Mouse (Mus musculus) forebrain, postnatal 0 days (tissue): Measurements from ENCODE around the gene Foxj2. TPM values are rescaled to one million over a fixed set of nuclear protein-coding genes. Genes with fewer than 3 reads are reported as not detected.
A peak's percentile ranks its signal among the peaks of the same experiment; 100 is the strongest.

Experiments used
- ATAC-seq: fragments of 200-750 bp; cut with Nextera tagmentation; 2 replicates; pipeline ENCODE4 v1.8.0; 2017; ENCODE audit warnings: mild to moderate bottlenecking, moderate library complexity
- DNase-seq: peaks from one replicate; pipeline ENCODE4 v3.0.0-alpha.2; 2015
- H3K27ac ChIP-seq: fragments of 300-500 bp; sonication (generic); 2 replicates; pipeline ENCODE4 v1.5.1; 2014; ENCODE audit warnings: low read depth, mild to moderate bottlenecking, antibody characterized with exemption, low read length, moderate library complexity, mixed read lengths
- H3K27me3 ChIP-seq: fragments of 300-500 bp; sonication (generic); 2 replicates; pipeline ENCODE4 v1.6.1; 2014; ENCODE audit warnings: mild to moderate bottlenecking, low read length, mixed read lengths; ENCODE audit not compliant: insufficient read depth
- H3K36me3 ChIP-seq: fragments of 300-500 bp; sonication (generic); 2 replicates; pipeline ENCODE4 v1.6.1; 2014; ENCODE audit warnings: mild to moderate bottlenecking, moderate library complexity; ENCODE audit not compliant: insufficient read depth
- H3K4me1 ChIP-seq: fragments of 300-500 bp; sonication (generic); 2 replicates; pipeline ENCODE4 v1.6.1; 2014; ENCODE audit warnings: antibody characterized with exemption; ENCODE audit not compliant: insufficient read depth
- H3K4me2 ChIP-seq: fragments of 300-500 bp; sonication (generic); 2 replicates; pipeline ENCODE4 v1.6.1; 2014; ENCODE audit warnings: low read depth, mild to moderate bottlenecking, moderate library complexity
- H3K4me3 ChIP-seq: fragments of 300-500 bp; sonication (generic); 2 replicates; pipeline ENCODE4 v1.5.1; 2014; ENCODE audit warnings: low read depth, low read length, mixed read lengths
- H3K9ac ChIP-seq: fragments of 300-500 bp; sonication (generic); 2 replicates; pipeline ENCODE4 v1.6.1; 2014; ENCODE audit warnings: mild to moderate bottlenecking
- H3K9me3 ChIP-seq: fragments of 300-500 bp; sonication (generic); 2 replicates; pipeline ENCODE4 v1.6.1; 2016; ENCODE audit warnings: low read length
- CTCF ChIP-seq: sonication (generic); IDR thresholded peaks from 2 replicates; pipeline ENCODE4 v1.5.1; 2016; ENCODE audit warnings: antibody characterized with exemption, control low read depth, low read depth
- WGBS: fragments of 180-500 bp; shearing (Covaris S2); extraction: QIAGEN DNeasy Blood & Tissue Kit; methylation state at CpG from one replicate; pipeline ENCODE4 v1.1.7; 2014; 5-methylcytosine and 5-hydroxymethylcytosine counted together
- polyA plus RNA-seq: library from polyadenylated mRNA; unstranded; fragments of >200 nt; fragmentation: Nextera tagmentation; extraction: Ambion mirVana; gene quantifications from 2 replicates; pipeline ENCODE4 v1.2.1, GENCODE M21; 2015
- total RNA-seq: library from RNA; depleted of rRNA; stranded (reverse); fragments of >200 nt; gene quantifications from 2 replicates; pipeline ENCODE4 v1.2.3, GENCODE M21; 2014

The Foxj2 gene
- total and polyA plus RNA-seq, 2 experiments from 2014 or later, result 8.1 to 23.4 TPM

GRCm38 (mm10) chr6:122812716-122813115, 7.0 kb upstream of the Foxj2 start:
- Histone ChIP-seq H3K4me3 (no peak overlapping the region), H3K27me3 (no peaks in the 10 kb centered on the region), H3K27ac (no peak overlapping the region), H3K4me2 (no peak overlapping the region), H3K9me3 (no peaks in the 10 kb centered on the region), H3K4me1 (0 out of 2 replicates have a peak, but pooled peaks cover 3% of the 10 kb centered on the region), H3K9ac (no peak overlapping the region), H3K36me3 (no peaks in the 10 kb centered on the region)
- WGBS, result 88% methylated on average over 4 of the region's 4 CpGs
- no peak for DNase-seq
- TF ChIP-seq CTCF, result no peak
- no peak for ATAC-seq

GRCm38 (mm10) chr6:122813640-122814039, 6.1 kb upstream of the Foxj2 start:
- TF ChIP-seq CTCF, result no peak
- Histone ChIP-seq H3K4me1 (0 out of 2 replicates have a peak, but pooled peaks cover 3% of the 10 kb centered on the region), H3K27me3 (no peaks in the 10 kb centered on the region), H3K36me3 (no peaks in the 10 kb centered on the region), H3K27ac (no peak overlapping the region), H3K9me3 (no peaks in the 10 kb centered on the region), H3K4me3 (no peak overlapping the region), H3K4me2 (no peak overlapping the region), H3K9ac (no peak overlapping the region)
- WGBS, result 88% methylated on average over 4 of the region's 4 CpGs
- no peak for DNase-seq
- ATAC-seq, result no peak

DNA sequence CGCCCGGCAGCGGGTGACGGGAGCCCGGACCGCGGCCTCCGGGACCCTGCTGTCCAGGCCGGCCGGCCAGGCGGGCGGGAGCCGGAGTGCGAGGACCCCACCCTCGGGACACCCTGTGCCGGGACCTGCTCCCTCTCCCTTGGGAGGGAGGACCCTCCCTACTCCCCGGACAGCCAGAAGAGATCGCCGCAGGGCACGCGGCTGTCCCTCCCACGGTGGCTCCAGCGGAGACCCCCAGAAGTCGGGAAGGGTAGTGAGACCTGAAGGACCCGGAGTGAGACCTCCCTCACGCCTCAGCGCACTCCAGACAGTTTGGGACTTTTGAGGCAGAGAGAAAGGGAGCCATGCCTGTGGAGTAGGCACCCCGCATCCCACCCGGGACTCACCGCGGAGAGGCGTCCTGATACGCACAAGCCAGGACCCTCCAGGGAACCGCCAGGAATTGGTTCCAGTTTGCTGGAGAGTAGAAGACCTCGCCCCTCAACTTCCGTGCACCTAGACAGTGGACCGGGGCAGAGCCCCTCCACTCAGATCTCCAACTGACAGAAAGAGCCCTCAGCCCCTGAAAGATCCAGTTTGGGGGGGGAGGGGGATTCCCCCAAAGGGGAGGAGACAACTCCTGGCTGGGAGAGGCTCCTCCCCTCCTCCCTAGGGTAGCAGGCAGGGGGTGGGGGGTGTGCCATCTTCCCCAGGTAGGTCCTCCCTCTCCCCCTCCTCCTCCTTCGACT, 521 bp downstream of the Foxj2 start:
- Histone ChIP-seq H3K9me3 (no peaks in the 10 kb centered on the region), H3K4me2 (peak overlapping the region; percentile 86), H3K36me3 (no peaks in the 10 kb centered on the region), H3K4me3 (peak overlapping the region; percentile 62), H3K27me3 (no peaks in the 10 kb centered on the region), H3K27ac (peak overlapping the region; percentile 70), H3K9ac (peak overlapping the region; percentile 87), H3K4me1 (peaks cover 19% of the 10 kb centered on the region; the same call in 1 of the 2 replicates)
- 3% methylated on average over 32 of the region's 38 CpGs for WGBS
- ATAC-seq (peak; percentile 68), DNase-seq (peak; percentile 57)
- no peak for TF ChIP-seq CTCF

GRCm38 (mm10) chr6:122820799-122821650, 1.3 kb downstream of the Foxj2 start:
- TF ChIP-seq CTCF, result no peak
- H3K4me2 ChIP-seq, result peak overlapping the region; percentile 86
- DNase-seq (no peak), ATAC-seq (no peak)
- H3K4me1 ChIP-seq, result peaks cover 19% of the 10 kb centered on the region; the same call in 1 of the 2 replicates
- no peaks in the 10 kb centered on the region for H3K9me3 ChIP-seq
- 17% methylated on average over 15 of the region's 15 CpGs for WGBS
- H3K27ac ChIP-seq, result no peak overlapping the region
- H3K9ac ChIP-seq, result peak overlapping the region; percentile 87
- H3K27me3 ChIP-seq, result no peaks in the 10 kb centered on the region
- no peaks in the 10 kb centered on the region for H3K36me3 ChIP-seq
- peak overlapping the region; percentile 62 for H3K4me3 ChIP-seq

DNA sequence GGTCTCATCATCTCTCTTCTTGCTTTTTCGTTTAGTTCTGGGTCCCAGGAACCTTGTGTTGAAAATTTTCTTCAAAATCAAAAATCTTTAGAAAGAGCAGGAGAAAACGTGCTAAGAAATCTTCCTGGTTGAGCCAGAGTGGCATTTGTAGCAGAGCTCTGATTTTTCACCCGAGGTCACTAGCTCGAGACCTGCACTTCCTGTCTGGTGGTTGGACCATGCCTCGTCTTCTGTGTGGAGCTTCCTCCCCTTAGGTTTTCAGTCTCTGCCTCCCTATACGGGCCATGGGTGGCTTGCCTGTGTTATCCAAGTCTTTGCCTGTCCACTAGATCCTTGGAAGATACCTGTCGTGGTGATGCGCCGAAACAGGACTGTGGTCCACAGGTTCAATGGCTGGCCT, 2.1 kb downstream of the Foxj2 start:
- H3K27me3 ChIP-seq, result no peaks in the 10 kb centered on the region
- ATAC-seq, result no peak
- H3K9ac ChIP-seq, result no peak overlapping the region
- H3K4me2 ChIP-seq, result no peak overlapping the region
- H3K27ac ChIP-seq, result no peak overlapping the region
- H3K9me3 ChIP-seq, result no peaks in the 10 kb centered on the region
- H3K36me3 ChIP-seq, result no peaks in the 10 kb centered on the region
- no peak for TF ChIP-seq CTCF
- peaks cover 24% of the 10 kb centered on the region; the same call in 1 of the 2 replicates for H3K4me1 ChIP-seq
- no peak for DNase-seq
- no peak overlapping the region for H3K4me3 ChIP-seq
- 82% methylated on average over 9 of the region's 9 CpGs for WGBS

- ATAC-seq (no peak), DNase-seq (no peak)
- peaks cover 22% of the 10 kb centered on the region; the same call in 1 of the 2 replicates for H3K4me1 ChIP-seq
- no peak overlapping the region for H3K4me3 ChIP-seq
- no peaks in the 10 kb centered on the region for H3K9me3 ChIP-seq
- no peaks in the 10 kb centered on the region for H3K27me3 ChIP-seq
- 53% methylated on average over 10 of the region's 10 CpGs for WGBS
- no peak for TF ChIP-seq CTCF
- H3K36me3 ChIP-seq, result 0 out of 2 replicates have a peak, but pooled peaks cover 3% of the 10 kb centered on the region
- no peak overlapping the region for H3K4me2 ChIP-seq
- no peak overlapping the region for H3K27ac ChIP-seq
- no peak overlapping the region for H3K9ac ChIP-seq
Measured at GRCm38 (mm10) chr6:122824086-122824485, 4.4 kb downstream of the Foxj2 start.

DNA sequence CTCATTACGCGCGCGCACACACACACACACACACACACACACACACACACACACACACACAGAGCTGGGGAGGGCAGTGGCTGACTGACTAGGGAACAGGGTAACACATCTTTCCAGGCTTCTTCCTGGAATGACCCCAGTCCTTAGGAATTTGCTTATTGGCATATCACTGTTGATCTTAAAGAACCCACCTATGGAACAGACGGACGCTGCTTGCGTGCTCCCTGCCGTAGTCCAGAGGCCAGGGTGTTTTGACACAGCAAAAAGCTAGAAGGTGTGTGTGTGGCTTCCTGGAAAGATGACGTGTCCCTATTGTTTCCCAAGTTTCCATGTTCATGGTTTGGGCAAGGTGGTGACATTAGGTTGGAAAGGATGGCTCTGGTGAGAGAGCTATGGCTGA, 5.5 kb downstream of the Foxj2 start:
- TF ChIP-seq CTCF, result no peak
- no peak for DNase-seq
- H3K36me3 ChIP-seq, result peaks cover 7% of the 10 kb centered on the region; the same call in 1 of the 2 replicates
- WGBS, result 96% methylated on average over 9 of the region's 9 CpGs
- H3K4me2 ChIP-seq, result no peak overlapping the region
- no peaks in the 10 kb centered on the region for H3K9me3 ChIP-seq
- no peak for ATAC-seq
- no peaks in the 10 kb centered on the region for H3K27me3 ChIP-seq
- H3K9ac ChIP-seq, result no peak overlapping the region
- no peak overlapping the region for H3K27ac ChIP-seq
- H3K4me1 ChIP-seq, result peaks cover 18% of the 10 kb centered on the region; the same call in 1 of the 2 replicates
- H3K4me3 ChIP-seq, result no peak overlapping the region
